Mouse (Mus musculus) monocyte, adult 5-6 weeks (primary cell): ENCODE results near the gene Ptk6. TPM values are rescaled to one million over a fixed set of nuclear protein-coding genes. Genes with fewer than 3 reads are reported as not detected.

ENCODE experiments used
- ATAC-seq: fragments of 153-309, 156-312 bp; replicated peaks from 2 replicates; pipeline ENCODE4 v1.8.0; 2017; ENCODE audit warnings: mild to moderate bottlenecking; ENCODE audit not compliant: low TSS enrichment, insufficient number of reproducible peaks, severe bottlenecking, poor library complexity, low FRiP score
- total RNA-seq: library from RNA; stranded (forward); fragments of 200-1000, 200-491, 200-594 nt; gene quantifications from 3 replicates; pipeline ENCODE4 v1.2.3, GENCODE M21; 2017

The Ptk6 gene
- total RNA-seq, 1 experiment from 2014 or later: 3.0 TPM

DNA sequence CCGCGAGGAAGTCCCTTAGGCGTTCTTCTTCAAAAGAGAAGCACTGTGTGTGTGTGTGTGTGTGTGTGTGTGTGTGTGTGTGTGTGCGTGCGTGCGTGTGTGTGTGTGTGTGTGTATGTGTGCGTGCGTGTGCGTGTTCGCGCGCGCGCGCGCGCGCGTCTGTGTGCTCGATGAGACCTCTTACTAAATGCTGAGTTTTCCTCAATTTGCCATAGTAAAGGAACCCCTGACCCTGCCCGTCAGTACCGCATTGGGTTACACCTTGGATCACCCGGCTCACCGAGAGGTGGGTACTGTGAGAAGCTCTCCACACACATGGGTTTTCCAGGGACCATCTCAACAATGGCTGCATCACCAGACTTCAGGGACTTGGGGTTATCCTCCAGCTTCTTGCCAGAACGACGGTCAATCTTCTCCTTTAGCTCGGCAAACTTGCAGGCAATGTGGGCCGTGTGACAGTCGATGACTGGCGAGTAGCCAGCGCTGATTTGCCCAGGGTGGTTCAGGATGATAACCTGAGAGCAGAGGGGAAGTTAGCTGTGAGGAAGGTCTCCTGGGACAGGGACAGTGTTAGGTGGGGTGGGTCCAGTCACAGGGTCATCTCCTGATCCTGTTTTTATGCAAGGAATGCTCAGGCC is 54.2 kb downstream of the Ptk6 start:
- no peak for ATAC-seq

DNA sequence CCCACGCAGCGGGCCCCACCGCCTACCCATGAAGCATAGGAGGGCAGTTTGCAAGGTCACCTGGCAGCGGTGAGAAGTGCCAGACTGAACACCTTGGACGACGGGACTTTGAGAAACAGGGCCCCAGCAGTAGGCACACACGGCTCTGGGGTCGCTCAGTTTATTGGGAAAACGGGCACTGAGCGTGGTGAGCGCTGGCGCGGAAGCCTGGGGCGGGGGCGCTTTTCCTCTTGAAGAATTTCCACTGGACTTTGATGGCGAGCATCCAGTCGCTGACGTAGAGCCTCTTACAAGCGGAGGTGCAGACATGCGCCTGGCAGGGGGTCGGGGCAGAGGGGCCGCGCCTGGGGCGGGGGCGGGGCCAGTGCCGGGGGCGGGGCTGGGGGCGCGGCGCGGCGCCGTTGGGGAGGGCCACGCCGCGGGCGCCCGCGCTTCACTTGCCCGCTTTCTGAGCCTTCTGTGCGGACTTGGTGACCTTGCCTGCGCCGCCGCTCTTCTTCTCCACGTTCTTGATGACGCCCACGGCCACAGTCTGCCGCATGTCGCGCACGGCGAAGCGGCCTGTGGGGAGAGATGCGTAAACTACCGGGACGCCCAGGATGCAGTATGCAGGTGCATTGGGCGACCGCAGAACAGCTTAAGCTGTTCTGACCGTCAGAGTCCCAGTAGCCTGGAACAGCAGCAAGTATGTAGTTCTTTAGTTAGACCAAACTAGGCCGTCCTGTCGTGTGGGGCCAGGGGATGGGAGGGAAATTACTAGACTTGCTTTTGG is 54.9 kb downstream of the Ptk6 start:
- ATAC-seq: no peak

DNA sequence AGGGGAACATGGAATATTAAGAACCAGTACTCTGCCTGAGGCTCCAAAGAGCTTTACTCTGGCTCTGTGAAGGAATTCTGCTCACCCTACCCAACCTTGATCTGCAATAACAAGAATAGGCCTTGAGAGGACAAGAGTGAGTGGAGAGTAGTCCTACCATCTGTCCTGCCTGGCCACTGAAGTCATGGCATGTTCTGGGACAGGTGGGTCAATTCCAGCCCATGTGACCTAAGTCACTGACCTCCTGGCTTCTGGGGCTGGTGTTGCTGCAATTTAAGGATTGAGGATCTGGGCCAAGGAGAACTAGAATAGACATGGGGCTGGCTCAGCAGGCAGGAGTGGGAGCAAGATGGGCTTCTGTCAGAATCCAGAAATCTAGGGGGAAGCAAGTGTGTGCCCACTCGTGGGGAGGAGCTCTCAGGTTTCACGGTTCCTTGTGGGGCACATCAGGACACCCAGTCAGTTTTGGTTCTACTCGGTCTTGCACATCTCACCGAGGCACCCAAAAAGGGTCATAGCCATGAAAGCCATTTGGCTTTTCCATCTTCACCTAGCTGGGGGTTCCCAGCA is 55.5 kb downstream of the Ptk6 start:
- ATAC-seq: no peak

DNA sequence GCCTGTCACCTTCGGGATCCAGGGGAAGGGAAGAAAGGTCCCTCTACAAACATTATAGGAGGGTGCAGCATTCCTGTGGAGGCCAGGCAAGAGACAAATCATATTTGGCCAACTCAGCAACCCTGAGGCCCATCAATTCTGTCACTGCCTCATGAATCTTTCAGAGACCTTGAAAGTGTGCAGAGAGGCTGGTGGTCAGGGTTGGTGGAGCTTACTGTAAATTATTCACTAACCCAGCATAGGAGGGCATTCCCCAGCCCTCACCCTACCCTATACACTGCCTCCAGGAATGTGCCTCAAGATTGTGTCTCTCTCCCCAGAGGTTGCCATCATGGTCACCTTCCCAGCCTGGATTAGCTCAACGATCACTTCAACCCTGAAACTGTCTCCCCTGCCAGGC is 57.9 kb downstream of the Ptk6 start:
- no peak for ATAC-seq

Other genes starting within 250 kb of the Ptk6 start
- not detected in 3 replicates for gene Nkain4, start 248.1 kb downstream of the Ptk6 start, total RNA-seq
- 57.8 to 60.2 TPM (median 58.8 TPM) in 3 replicates for gene Arfgap1, start 235.6 kb downstream of the Ptk6 start, total RNA-seq
- gene Col20a1, start 216.3 kb downstream of the Ptk6 start, total RNA-seq: 0.68 to 1.5 TPM (median 1.1 TPM) in 3 replicates
- gene Chrna4, start 159.2 kb downstream of the Ptk6 start, total RNA-seq: not detected in 3 replicates
- not detected in 3 replicates for gene Kcnq2, start 67.5 kb downstream of the Ptk6 start, total RNA-seq
- not detected in 3 replicates for gene Eef1a2, start 45.8 kb downstream of the Ptk6 start, total RNA-seq
- 68.9 to 87.3 TPM (median 84.2 TPM) in 3 replicates for gene Ppdpf, start 15.5 kb downstream of the Ptk6 start, total RNA-seq
- gene Srms, start 10.4 kb upstream of the Ptk6 start, total RNA-seq: 0.95 to 1.3 TPM in 2 of 3 replicates, not detected in the other
- gene Fndc11, start 17.2 kb upstream of the Ptk6 start, total RNA-seq: 0.39 TPM in 1 of 3 replicates, not detected in the others
- gene Helz2, start 39.2 kb upstream of the Ptk6 start, total RNA-seq: 29.5 to 66.9 TPM (median 36.7 TPM) in 3 replicates
- gene Gmeb2, start 85.2 kb upstream of the Ptk6 start, total RNA-seq: 25.1 to 36.4 TPM (median 35.7 TPM) in 3 replicates
- gene Stmn3, start 111.7 kb upstream of the Ptk6 start, total RNA-seq: not detected in 3 replicates
- 34.6 to 46.3 TPM (median 37.2 TPM) in 3 replicates for gene Rtel1, start 117.0 kb upstream of the Ptk6 start, total RNA-seq
- 65.6 to 98.9 TPM (median 66.9 TPM) in 3 replicates for gene Zgpat, start 162.1 kb upstream of the Ptk6 start, total RNA-seq
- gene Arfrp1, start 162.6 kb upstream of the Ptk6 start, total RNA-seq: 51.2 to 71.0 TPM (median 67.9 TPM) in 3 replicates
- 55.7 to 137 TPM (median 104 TPM) in 3 replicates for gene Lime1, start 177.3 kb upstream of the Ptk6 start, total RNA-seq